Mouse (Mus musculus) T-helper 2 cell (primary cell): ENCODE measurements around the gene Slc6a5.
"Not testable (repeated sequence)": the region's sequence is repeated elsewhere in the genome, so short reads cannot be mapped to it uniquely, and the experiment has no call there.

Experiments
- in situ Hi-C: fragments of 300-600 bp; cut with MboI, MseI; formaldehyde crosslinking; loops from one replicate; pipeline ENCODE4 v1.15.1; 2025; ENCODE audit warnings: high pct_unique_total_duplicates

Gene Slc6a5

DNA sequence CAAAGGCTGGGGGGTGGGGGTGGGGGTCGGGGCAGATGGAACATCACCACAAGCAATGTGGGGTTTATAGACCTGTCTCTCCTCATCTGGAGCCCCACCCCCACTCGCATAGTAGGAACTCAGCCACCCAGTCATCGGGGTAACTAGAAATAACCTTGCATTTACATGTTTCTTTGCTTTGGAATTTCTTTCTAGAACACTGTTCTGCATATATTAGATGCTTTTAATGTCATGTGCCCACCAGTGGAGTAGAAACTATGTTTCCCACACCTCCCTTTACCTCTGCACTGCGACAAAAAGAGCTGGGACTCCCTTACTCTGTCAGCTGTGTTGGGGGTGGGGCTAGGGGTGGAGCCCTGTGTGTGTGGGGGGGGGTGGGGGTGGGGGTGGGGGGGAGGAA, 3.2 kb downstream of the Slc6a5 start:
- in situ Hi-C loops, result no loop called here

DNA sequence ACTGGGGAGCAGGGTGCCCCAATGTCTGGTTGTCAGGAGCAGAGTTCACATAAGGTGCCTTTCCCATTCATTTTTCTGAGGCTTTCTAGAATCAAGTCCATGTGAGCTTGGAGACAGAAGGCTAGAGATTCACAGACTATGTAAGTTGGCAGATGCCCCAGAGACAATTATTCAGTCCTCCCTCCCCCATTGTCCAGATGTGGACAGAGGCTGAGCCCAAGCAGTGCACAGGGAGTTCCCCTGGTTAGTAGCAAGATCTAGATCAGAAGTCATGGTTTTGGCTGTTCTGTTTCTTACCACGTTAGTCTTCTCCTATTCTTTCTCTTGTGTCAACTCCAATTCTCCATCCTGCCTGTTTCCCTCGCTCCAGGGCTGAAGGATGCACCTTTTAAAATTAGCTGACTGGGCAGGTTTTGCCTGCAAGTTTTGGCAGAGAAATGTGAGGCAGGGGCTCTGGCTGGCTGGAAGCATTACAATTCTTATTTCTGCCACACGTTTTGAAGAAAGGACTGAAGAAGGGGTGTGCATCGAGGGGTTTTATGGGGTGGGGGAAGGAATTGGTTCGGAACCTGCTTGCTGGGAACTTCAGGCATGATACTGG, 3.9 kb downstream of the Slc6a5 start:
- in situ Hi-C loops, result no loop called here

DNA sequence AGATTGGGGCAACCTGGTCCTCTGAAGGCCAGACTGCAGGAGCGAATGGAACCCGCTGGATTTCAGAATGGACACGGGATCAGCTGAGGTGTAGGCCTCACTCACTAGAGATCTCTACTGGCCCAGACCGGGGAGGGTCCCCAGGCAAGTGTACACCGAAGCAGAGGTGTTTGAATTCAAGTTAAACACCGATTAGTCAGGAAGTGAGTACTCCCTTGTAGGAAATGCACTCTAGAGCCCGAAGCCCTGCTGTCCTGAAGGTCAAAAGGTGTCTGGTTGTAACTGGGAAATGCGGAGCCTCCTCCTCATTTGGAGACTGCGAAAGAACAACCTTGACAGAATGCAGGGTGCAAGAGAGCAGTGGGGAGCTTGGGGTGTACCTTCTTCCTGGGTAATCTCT, 5.0 kb downstream of the Slc6a5 start:
- in situ Hi-C loops, result no loop called here

DNA sequence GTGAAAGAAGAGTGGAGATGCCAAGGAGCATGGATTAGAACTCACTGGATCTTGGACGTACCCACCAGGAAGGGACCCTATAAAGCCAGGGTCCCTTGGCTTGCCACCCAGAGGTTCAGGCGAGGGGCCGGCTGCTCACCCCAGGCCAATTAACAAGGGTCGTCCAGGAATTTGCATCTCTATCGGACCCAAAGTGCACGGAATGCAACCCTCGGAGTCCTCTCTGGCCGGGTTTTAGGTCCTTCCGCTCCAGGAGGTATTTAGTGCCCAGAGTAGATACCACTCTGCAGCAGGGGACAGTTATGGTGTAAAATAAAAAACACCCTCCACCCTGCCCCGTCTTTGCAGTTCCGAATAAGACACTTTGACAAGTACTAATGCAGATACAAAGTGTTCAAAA, 5.5 kb downstream of the Slc6a5 start:
- in situ Hi-C loops, result no loop called here

DNA sequence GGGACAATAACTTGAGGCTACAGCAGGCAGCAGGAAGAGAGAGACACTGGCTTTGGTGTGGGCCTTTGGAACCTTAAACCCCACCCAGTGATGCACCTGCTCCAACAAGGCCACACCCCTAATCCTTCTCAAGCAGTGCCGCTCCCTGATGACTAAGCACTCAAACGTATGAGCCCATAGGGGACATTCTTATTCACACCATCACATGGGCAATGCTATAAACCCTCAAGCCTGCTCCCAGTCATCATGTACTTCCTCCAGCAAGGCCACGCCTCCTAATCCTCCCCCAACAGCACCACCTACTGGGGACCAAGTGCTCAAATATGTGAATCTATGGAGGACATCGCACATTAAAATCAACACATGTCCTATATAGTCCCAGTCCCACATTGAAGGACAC, 9.5 kb downstream of the Slc6a5 start:
- in situ Hi-C loops, result no loop called here

DNA sequence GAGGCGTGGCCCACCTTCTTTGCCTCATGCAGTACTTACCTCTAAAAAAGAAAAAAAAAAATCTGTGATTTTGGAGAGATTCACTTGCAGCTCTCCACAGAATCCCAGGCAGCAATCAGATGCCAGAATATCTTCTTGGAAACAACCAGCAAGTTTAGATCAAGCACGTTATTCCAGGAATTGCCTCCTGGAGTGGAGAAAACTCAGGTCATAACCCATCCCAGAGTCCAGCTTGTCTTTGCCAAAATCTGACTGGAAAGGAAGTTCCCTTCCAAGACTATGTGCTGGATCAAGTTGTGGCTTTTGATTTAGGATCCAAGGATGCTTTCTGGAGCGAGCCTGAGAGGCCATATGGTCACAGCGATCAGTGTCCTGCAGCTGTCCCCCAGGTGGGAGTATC, 10.8 kb downstream of the Slc6a5 start:
- in situ Hi-C loops, result loop anchor here (5.0 to 10.0 kb wide), 2 partner anchors 148 to 306 kb away; no protein-coding TSS in a partner anchor

DNA sequence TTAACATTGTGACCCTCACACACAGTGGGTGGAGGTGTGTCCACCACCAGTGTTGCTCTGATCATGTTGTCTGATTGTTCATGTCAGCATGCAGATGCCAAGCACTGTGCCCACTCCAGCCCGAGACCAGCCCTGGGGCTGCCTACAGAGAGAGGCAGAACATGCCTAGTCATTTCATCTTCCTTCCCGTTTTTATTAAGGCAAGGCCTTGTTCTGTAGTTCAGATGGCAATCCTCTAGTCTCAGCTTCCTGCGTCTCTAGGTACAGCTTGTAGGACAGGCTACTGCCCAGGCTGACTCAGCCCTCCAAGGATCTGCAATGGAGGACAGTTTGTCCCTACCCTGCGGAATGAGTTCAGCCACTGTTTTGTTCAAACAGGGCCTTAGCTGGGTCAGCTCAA, 13.0 kb downstream of the Slc6a5 start:
- in situ Hi-C loops, result loop anchor here (5.0 to 10.0 kb wide), 2 partner anchors 151 to 308 kb away; no protein-coding TSS in a partner anchor

DNA sequence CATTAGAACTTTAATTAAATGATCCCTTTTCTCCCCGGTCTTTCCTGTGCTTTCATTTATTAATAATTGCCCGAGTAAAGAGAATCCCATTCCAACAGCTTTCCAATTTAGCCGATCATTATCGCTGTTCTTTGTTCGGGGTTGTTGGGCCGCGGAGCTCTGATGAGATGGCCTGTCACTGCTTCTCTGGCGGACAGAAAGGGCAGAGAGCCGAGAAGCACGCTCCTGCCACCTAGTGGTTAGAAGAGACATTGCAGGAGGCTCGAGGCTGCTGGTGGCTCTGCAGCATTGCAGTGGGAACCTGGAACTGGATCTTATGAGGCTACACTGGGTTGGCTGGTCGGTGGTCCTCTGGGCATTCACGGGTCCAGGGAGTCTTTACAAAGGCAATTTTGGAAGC, 13.4 kb downstream of the Slc6a5 start:
- in situ Hi-C loops, result loop anchor here (5.0 to 10.0 kb wide), 2 partner anchors 151 to 309 kb away; no protein-coding TSS in a partner anchor

DNA sequence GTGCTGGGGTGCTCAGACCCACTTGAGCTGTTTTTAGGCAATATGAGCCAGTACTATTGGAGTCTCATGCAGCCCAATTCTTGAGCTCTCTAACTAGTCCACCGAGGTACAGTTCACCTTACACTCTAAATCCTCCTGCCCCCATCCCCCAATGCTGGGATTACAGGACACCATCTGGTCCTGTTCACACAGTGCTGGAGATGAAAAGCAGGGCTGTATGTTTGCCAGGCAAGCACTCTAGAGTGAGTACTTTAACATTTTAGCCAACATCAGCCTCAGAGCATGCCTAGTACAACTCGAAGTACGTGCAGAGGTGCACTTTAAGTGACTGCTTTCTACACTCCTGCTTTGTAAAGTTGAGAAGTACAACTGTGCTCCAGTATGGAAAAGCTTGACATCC, 18.6 kb downstream of the Slc6a5 start:
- in situ Hi-C loops, result loop anchor here (10.0 kb wide), 1 partner anchor 314 kb away; no protein-coding TSS in a partner anchor

DNA sequence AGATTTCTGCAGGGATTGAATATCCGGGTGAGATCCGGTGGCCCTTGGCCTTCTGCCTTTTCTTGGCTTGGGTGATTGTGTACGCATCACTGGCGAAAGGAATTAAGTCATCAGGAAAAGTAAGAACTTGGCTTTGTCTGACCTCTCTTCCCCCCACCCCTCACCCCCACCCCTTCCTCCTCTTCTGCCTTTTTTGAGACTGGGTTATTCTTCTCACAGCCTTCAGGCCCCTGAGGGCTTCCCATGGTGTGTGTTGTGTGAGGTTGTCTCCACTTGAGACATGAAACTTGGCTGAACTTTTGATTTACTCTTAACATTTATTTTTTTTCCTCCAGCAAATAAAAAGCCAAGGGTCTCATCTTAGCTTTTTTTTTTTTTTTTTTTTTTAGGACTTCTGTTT, 20.1 kb downstream of the Slc6a5 start:
- in situ Hi-C loops, result loop anchor here (10.0 kb wide), 1 partner anchor 315 kb away; no protein-coding TSS in a partner anchor

DNA sequence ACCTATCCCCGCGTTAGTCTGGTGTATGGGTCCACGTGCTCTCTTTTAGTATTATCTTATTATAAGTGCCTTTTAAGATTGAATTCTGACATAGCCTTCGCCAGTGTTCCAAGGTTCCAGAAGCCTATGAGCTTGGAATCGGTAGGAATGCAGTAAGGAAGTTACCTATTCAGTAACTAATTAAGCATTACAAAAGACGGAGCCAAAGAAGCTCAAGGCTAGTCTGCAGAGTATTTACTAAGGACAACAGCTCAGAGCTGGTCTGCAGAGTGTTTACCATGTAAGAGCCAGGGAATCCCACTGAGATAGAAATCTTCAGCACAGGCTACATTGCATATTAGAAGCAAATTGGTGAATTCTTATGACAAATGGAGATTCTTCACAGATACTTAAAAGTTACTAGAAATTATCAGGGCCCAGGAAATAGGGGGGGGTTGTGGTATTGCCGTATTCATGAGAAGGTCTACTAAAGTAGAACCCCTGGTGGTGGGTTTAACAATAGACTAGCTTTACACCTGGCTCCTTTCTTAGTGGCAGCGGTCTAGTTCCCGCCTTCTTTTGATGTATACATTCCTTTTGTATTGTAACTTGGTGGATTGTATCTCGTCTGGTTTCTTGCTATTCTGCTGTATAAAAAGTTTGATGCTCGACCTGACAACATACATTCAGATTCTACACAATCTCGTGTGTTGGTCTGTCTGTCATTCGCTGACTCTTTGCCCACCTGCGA, 23.6 kb downstream of the Slc6a5 start:
- in situ Hi-C loops, result not testable (repeated sequence)

DNA sequence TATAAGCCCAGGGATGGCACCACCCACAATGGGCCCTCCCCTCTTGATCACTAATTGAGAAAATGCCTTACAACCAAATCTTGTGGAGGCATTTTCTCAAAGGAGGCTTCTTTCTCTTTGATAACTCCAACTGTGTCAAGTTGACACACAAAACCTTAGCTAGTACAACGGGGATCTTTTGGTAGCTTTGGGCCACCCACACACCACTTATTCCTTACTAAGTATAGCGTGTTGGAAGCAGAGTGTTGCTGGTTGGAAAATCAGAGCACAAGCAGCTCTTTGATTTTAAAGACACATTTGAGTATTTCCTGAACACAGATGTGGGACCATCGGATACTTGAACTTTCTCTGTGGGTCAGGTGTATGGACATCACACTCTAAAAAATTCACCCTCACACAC, 26.9 kb downstream of the Slc6a5 start:
- in situ Hi-C loops, result no loop called here

DNA sequence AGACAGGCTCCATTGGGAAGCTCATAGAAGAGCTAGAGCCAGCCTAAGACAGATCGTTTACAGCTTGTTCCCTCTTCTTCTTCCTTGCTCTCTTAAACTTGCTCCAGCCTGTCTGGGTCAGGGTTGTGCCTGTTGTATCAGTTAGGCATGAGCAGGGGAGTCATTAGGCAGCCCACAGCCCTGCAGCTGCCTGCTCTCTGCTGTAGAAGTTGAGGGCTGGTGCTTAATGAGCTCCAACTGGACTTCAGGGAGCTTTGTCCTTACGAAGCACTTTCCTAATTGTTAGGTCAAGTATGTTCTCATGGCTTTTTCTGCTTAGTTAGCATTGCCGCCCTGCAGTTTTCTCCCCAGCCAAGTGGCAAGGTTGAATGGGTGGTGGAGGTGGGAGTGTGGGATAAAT, 32.1 kb downstream of the Slc6a5 start:
- in situ Hi-C loops, result no loop called here

DNA sequence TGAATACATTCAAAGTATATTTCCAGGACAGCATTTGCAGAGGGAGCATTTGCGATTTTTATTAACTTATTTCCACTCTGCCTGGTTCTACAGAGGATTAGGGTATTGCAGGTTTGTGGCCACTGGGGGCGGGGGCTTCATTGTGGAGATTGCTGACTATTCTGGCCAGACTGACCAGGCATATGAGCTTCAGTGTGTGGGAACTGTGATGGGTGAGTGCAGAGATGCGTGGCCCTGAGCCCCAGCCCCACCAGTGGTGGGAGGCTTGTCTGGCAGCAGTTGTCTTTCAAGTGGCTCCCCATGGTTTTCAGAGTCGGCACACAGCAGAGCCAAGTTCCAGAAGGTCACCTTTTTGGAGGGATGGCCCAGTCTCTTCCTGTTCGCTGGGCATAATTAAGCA, 32.5 kb downstream of the Slc6a5 start:
- in situ Hi-C loops, result no loop called here

DNA sequence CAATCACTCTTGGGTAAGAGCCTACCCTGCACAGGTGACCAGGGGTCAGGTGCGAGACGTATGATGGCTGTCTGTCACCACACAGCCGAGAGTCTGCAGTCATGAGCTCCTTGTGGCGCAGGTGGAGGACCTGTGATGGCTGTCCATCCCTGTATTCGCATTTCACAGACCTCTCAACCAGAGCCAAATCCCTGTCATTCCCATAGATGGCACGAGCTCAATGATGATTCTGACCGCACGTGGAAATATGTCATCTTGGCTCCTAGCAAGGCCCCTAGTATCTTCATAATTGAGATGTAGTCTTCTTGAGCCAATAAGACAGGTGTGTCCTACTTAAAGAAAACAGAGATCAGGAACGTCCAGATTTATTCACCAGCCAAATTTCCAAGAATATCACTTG, 36.7 kb downstream of the Slc6a5 start:
- in situ Hi-C loops, result no loop called here

DNA sequence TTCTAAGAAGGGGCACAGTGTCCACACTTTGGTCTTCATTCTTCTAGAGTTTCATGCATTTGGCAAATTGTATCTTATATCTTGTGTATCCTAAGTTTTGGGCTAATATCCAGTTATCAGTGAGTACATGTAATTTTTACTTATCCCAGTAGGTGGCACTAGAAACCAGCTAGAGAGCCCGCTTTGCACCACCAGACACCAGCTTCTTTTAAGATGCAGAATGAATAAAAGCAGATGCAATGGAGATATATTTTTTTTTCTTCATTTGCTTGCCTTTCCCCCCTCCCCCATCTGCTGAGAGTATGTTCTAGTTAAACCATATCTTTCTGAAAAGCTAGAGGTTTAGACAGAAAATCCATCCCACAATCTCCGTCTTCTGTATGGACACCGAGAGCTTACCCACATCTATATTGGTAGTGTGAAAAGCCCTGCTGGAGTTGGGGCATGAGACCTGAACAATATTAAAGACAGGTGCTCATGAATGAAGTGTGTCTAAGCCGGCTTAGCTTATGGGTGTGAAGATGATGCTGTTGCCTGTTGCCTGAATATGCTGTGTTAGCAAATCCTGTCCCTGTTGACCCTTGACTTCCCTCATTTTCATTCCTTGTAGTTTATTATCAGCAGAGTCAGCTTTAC, 43.7 kb downstream of the Slc6a5 start:
- in situ Hi-C loops, result loop anchor here (5.0 kb wide), 1 partner anchor 1484 kb away; no protein-coding TSS in a partner anchor

DNA sequence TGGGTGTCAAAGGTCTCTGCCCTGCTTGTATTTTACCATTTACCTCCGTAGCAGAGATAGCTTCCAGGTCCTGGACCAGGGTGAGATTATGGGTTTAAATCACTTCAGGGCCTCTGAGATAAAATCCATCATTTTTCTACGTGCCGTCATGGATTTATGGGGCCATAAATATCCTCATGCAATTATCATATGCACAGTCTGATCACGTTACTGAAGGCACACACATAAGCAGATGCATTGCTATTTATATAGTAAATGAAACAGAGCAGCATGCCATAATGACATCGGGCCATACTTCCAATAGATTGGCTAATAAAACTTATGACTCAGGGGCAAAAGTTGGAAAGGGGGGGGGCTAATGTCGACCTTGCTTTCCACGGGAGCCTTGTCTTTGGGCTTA, 44.9 kb downstream of the Slc6a5 start:
- in situ Hi-C loops, result loop anchor here (5.0 kb wide), 1 partner anchor 1482 kb away; no protein-coding TSS in a partner anchor

DNA sequence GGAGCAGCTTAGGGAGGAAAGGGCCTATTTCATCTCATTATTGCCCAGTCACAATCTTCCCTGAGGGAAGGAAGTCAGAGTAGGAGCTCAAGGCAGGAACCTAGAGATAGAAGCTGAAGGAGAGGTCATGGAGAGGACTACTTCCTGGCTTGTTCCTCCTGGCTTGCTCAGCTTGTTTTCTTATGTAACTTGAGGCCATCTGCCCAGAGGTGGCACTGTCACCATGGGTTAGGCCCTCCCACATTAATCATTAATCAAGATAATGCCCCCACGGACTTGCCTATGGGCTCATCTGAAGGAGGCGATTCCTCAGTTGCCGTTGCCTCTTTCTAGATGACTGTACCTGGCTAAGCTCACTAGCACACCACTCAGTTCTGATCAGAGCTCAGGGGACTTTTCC, 47.2 kb downstream of the Slc6a5 start:
- in situ Hi-C loops, result no loop called here

DNA sequence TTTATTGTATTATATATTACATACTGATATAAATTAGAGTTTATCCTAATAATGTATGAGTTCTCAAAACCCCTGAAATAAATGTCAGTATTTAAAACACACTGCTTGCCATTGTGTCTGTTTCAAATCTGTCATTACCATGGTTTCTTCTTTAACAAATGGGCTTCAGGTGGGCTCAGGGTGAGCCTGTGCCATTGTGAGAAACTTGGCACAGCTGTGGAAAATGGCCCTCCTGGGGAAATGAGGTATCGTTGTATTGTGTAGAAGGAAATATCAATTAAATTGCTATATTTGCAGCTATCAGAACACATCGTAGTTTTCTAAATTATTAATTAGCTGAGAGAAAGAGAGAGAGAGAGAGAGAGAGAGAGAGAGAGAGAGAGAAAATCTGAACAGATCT, 53.8 kb downstream of the Slc6a5 start:
- in situ Hi-C loops, result no loop called here

DNA sequence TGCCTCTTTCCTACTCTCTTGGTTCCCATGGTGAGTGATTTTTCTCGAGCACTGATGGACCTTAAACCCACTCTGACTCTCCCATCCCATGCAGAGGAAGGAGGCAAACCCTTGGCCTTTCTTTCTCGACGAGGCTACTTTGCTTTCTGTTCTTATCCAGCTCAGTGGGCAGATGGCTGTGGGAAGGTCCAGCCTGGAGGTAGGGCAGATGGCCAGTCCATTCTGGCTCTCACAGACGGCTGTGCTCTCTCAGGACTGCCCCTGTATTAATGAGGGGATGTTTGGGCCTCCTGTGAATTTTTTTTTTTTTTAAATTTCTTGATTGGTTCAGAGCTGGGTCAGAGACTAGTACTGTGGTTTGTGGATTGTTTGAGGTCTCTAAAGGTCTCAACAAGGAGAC, 59.6 kb downstream of the Slc6a5 start:
- in situ Hi-C loops, result no loop called here

DNA sequence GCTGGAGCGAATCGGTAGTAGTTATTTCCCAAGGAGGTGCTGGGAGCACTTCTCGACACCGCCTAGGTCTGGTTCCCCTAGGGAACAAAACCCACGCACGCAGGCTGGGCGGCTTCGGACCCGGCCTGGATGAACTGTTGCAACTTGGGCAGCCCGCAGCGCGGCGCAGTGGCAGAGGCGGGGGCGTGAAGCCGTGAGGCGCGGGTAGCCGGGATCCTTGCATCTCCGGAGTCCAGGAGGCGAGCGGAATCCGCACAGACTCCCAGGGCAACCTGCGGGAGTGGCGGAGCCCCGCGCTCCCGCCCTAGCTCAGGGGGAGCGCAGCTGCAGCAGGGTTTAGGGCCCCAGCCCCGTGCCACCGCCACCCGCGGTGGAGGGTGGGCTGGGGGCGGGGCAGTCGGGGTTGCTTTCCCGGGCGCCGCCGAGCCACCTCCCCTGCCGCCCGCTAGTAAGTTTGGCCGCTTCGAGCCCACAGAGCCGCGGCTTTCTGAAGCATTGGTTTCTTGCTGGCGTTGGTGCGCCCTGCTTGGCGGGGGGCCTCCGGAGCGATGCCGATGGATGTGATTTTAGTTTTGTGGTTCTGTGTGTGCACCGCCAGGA, 65.0 kb downstream of the Slc6a5 start, which contains the start of gene Nell1:
Gene Nell1 (plus strand): TSS at position 24 of the 600 bp plus-strand sequence.
- in situ Hi-C loops, result no loop called here

DNA sequence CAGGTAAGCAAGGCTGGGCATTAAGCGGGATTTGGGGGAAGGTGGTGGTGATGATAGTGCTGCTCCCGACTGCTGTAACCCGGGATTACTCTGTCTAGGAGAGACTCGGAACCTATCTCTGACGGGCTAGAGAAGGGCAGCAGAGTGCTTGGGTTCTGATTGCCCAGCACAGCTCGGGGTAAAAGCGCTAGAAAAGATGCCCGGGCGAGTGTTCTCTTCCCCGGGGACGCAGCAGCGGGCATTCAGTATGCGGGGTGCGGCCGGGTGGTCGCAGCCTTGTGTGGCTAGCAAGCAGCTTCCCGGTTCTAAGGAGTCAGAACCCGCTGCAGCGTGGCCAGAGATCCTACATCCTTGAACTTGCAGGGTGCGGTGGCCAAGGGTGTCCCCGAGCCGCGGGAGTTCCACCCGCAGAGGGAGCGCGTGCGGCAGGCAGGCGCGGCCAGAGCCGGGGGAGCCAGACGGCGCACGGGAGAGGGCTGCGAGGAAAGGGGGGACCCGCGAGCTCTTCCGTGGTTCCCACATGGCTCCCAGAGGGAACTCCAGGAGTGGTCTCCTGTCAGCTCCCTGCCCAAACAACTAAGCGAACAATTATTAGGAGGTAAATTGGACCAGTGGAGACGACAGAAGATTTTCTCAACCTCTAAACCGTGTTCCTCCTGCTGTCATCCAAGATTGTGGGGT, 65.6 kb downstream of the Slc6a5 start:
- in situ Hi-C loops, result no loop called here
